10 mouse cellular contexts compared by ENCODE assay signal in genomic region chr19:7423656-7424030, GRCm38 (mm10). TPM values are rescaled to one million over a fixed set of nuclear protein-coding genes. Genes with fewer than 3 reads are reported as not detected.
DNase-seq lines count a peak whose midpoint lies in the region; ATAC-seq and TF ChIP-seq lines count a peak whose summit lies in the region.
"Had no signal": no experiment of that assay in that cellular context is flagged by ENCODE, and none has a peak within 500 bp of the region (broad histone marks: within the 10 kb centered on the region; RNA-seq: fewer than 3 reads in every experiment).

No protein-coding gene starts in this region.

- H3K9ac ChIP-seq in heart, embryonic 12.5 days, result peak overlapping the region; percentile 57; the same call in 1 of the 2 replicates
- H3K9ac ChIP-seq in hindbrain, embryonic 12.5 days, result peak overlapping the region; percentile 80
- H3K9ac ChIP-seq in midbrain, embryonic 12.5 days (replicated peaks), result peak overlapping the region; percentile 100

- in situ Hi-C loops in Patski (cut with MboI; ENCODE audit: low pct_unique_long_range_greater_than_20kb), result loop anchor here (5.0 kb wide), 1 partner anchor 161 kb away; no protein-coding TSS in a partner anchor

- H3K4me3 ChIP-seq in heart, embryonic 12.5 days, result peak overlapping the region; percentile 23
- peak overlapping the region; percentile 89 for H3K4me3 ChIP-seq in hindbrain, embryonic 12.5 days
- H3K4me3 ChIP-seq in midbrain, embryonic 12.5 days, result peak overlapping the region; percentile 40

- CTCF ChIA-PET in Patski (lab: Charles Lee), result no interaction called here

- H3K27ac ChIP-seq in heart, embryonic 12.5 days (ENCODE audit: poor library complexity, severe bottlenecking), result peak overlapping the region; percentile 56; the same call in 1 of the 2 replicates
- H3K27ac ChIP-seq in hindbrain, embryonic 12.5 days, result peak overlapping the region; percentile 93
- peak overlapping the region; percentile 79 for H3K27ac ChIP-seq in midbrain, embryonic 12.5 days (replicated peaks)

- POLR2A ChIA-PET in Patski (lab: Charles Lee), result interaction anchor here (0.6 kb wide), 1 partner anchor 35 kb away, joined by 3 read pairs; no protein-coding TSS in a partner anchor

- no peak for TF ChIP-seq CTCF in Patski (IDR thresholded peaks at IDR 0.05)

- ATAC-seq in heart, embryonic 12.5 days (ENCODE audit: insufficient number of reproducible peaks, low FRiP score), result no peak
- ATAC-seq in Patski, result peak; percentile 36
- ATAC-seq in hindbrain, embryonic 12.5 days (ENCODE audit: low FRiP score), result peak; percentile 39
- no peak; the same call in 1 of the 2 replicates for ATAC-seq in midbrain, embryonic 12.5 days (ENCODE audit: low FRiP score, low read depth)
- ATAC-seq: inflammation-experienced regulatory T-cells, adult 6 months had no signal

- H3K9me3 ChIP-seq in heart, embryonic 12.5 days (replicated peaks), result no peaks in the 10 kb centered on the region
- H3K9me3 ChIP-seq in hindbrain, embryonic 12.5 days (replicated peaks), result no peaks in the 10 kb centered on the region
- no peaks in the 10 kb centered on the region for H3K9me3 ChIP-seq in midbrain, embryonic 12.5 days

- H3K27me3 ChIP-seq in heart, embryonic 12.5 days (replicated peaks), result no peaks in the 10 kb centered on the region
- no peaks in the 10 kb centered on the region for H3K27me3 ChIP-seq in Patski
- H3K27me3 ChIP-seq in hindbrain, embryonic 12.5 days, result no peaks in the 10 kb centered on the region
- H3K27me3 ChIP-seq in midbrain, embryonic 12.5 days, result no peaks in the 10 kb centered on the region
- H3K27me3 ChIP-seq: CH12.LX had no signal

- DNase-seq in heart, adult 11 months, result no peak
- DNase-seq in Patski (ENCODE audit: low read depth, low spot score), result no peak
- no peak for DNase-seq in urinary bladder, postnatal 10 days (ENCODE audit: low spot score)
- no peak for DNase-seq in layer of hippocampus, adult 18-20 months (ENCODE audit: low spot score in 2 of 2)
- DNase-seq in layer of hippocampus, postnatal 36 days, result no peak

- peak overlapping the region; percentile 59 for H3K4me2 ChIP-seq in heart, embryonic 12.5 days
- peak overlapping the region; percentile 76 for H3K4me2 ChIP-seq in hindbrain, embryonic 12.5 days (replicated peaks)
- peak overlapping the region; percentile 80 for H3K4me2 ChIP-seq in midbrain, embryonic 12.5 days (replicated peaks)

- WGBS in heart, embryonic 12.5 days, result 41% methylated on average over 16 of the region's 16 CpGs
- WGBS in hindbrain, embryonic 12.5 days, result 27% methylated on average over 16 of the region's 16 CpGs
- 25% methylated on average over 16 of the region's 16 CpGs for WGBS in midbrain, embryonic 12.5 days

- peaks cover 74% of the 10 kb centered on the region for H3K36me3 ChIP-seq in heart, embryonic 12.5 days
- peaks cover 80% of the 10 kb centered on the region for H3K36me3 ChIP-seq in hindbrain, embryonic 12.5 days
- peaks cover 74% of the 10 kb centered on the region for H3K36me3 ChIP-seq in midbrain, embryonic 12.5 days

- H3K4me1 ChIP-seq in heart, embryonic 12.5 days (replicated peaks), result peaks cover 61% of the 10 kb centered on the region
- peaks cover 58% of the 10 kb centered on the region for H3K4me1 ChIP-seq in hindbrain, embryonic 12.5 days
- H3K4me1 ChIP-seq in midbrain, embryonic 12.5 days, result peaks cover 64% of the 10 kb centered on the region

RNA-seq across cellular contexts. Expression of gene 2700081O15Rik, which starts 6.2 kb away (rescaled TPM):
- polyA plus RNA-seq in heart, embryonic 12.5 days (2016; fragmentation: Nextera tagmentation; extraction: Ambion mirVana), result 4.6 and 5.3 TPM in 2 replicates
- 45.1 TPM for polyA plus RNA-seq in Patski (2021)
- polyA plus RNA-seq in hindbrain, embryonic 12.5 days (2016; fragmentation: Nextera tagmentation; extraction: Ambion mirVana), result 18.0 and 20.1 TPM in 2 replicates
- polyA plus RNA-seq in midbrain, embryonic 12.5 days (2016; fragmentation: Nextera tagmentation; extraction: Ambion mirVana), result 15.4 and 17.4 TPM in 2 replicates
- 10 to 100 TPM; 43.8 to 44.2 TPM for total RNA-seq in layer of hippocampus, adult 18-20 months (2021)
- 10 to 100 TPM; 46.9 to 54.4 TPM for total RNA-seq in layer of hippocampus, postnatal 36 days (2021)

RNA-seq across cellular contexts. Expression of gene Spindoc, which starts 40.8 kb away (rescaled TPM):
- polyA plus RNA-seq in heart, embryonic 12.5 days (2016; fragmentation: Nextera tagmentation; extraction: Ambion mirVana), result 23.5 and 26.4 TPM in 2 replicates
- polyA plus RNA-seq in Patski (2021), result 32.7 TPM
- polyA plus RNA-seq in hindbrain, embryonic 12.5 days (2016; fragmentation: Nextera tagmentation; extraction: Ambion mirVana), result 37.8 and 44.1 TPM in 2 replicates
- polyA plus RNA-seq in midbrain, embryonic 12.5 days (2016; fragmentation: Nextera tagmentation; extraction: Ambion mirVana), result 44.0 and 48.3 TPM in 2 replicates
- total RNA-seq in layer of hippocampus, adult 18-20 months (2021), result 10 to 100 TPM; 33.6 to 34.2 TPM
- 10 to 100 TPM; 31.8 to 36.9 TPM for total RNA-seq in layer of hippocampus, postnatal 36 days (2021)

RNA-seq across cellular contexts. Expression of gene Rtn3, which starts 59.4 kb away (rescaled TPM):
- polyA plus RNA-seq in heart, embryonic 12.5 days (2016; fragmentation: Nextera tagmentation; extraction: Ambion mirVana), result 158 TPM in 2 replicates
- polyA plus RNA-seq in Patski (2021), result 309 TPM
- polyA plus RNA-seq in hindbrain, embryonic 12.5 days (2016; fragmentation: Nextera tagmentation; extraction: Ambion mirVana), result 380 and 385 TPM in 2 replicates
- polyA plus RNA-seq in midbrain, embryonic 12.5 days (2016; fragmentation: Nextera tagmentation; extraction: Ambion mirVana), result 481 and 529 TPM in 2 replicates
- 100 to 1,000 TPM; 755 to 762 TPM for total RNA-seq in layer of hippocampus, adult 18-20 months (2021)
- total RNA-seq in layer of hippocampus, postnatal 36 days (2021), result 100 to 1,000 TPM; 737 to 795 TPM

Comparison
In these comparisons a context has a peak if more than half of its experiments do, and no peak if none do; other contexts are left out.
1. ATAC-seq: peak in Patski (single experiment) and hindbrain, embryonic 12.5 days (single experiment); none in heart, embryonic 12.5 days (single experiment) and midbrain, embryonic 12.5 days (single experiment).
2. H3K4me3 ChIP-seq: peak in every context shown above with its lines; median percentile 89 in hindbrain, embryonic 12.5 days; 40 in midbrain, embryonic 12.5 days; 23 in heart, embryonic 12.5 days.
3. Peak in every context shown above with its lines, with median percentiles within 50 percentile points of each other: H3K27ac ChIP-seq, H3K4me2 ChIP-seq and H3K9ac ChIP-seq.